Mouse (Mus musculus): ENCODE data around the gene B4galnt1.
"Not testable (repeated sequence)": the region's sequence is repeated elsewhere in the genome, so short reads cannot be mapped to it uniquely, and the experiment has no call there.

B4galnt1 gene

GRCm38 (mm10) chr10:127140971-127141370 is 24.1 kb upstream of the B4galnt1 start:
- DNase-seq (ENCODE audit: extremely low read depth, insufficient read length, low spot score): no peak

- no peak for DNase-seq (ENCODE audit: extremely low read depth, insufficient read length, low spot score)
Observed at GRCm38 (mm10) chr10:127141500-127141899, 23.5 kb upstream of the B4galnt1 start.

GRCm38 (mm10) chr10:127143228-127143627 is 21.8 kb upstream of the B4galnt1 start:
- no peak for DNase-seq (ENCODE audit: extremely low read depth, insufficient read length, low spot score)

- DNase-seq (ENCODE audit: extremely low read depth, insufficient read length, low spot score): no peak
Observed at GRCm38 (mm10) chr10:127144536-127144935, 20.5 kb upstream of the B4galnt1 start.

GRCm38 (mm10) chr10:127145303-127145702 is 19.7 kb upstream of the B4galnt1 start:
- DNase-seq (ENCODE audit: extremely low read depth, insufficient read length, low spot score): no peak

GRCm38 (mm10) chr10:127147135-127147534 is 17.9 kb upstream of the B4galnt1 start:
- no peak for DNase-seq (ENCODE audit: extremely low read depth, insufficient read length, low spot score)

GRCm38 (mm10) chr10:127150471-127150872 is 14.6 kb upstream of the B4galnt1 start:
- no peak for DNase-seq (ENCODE audit: extremely low read depth, insufficient read length, low spot score)

- DNase-seq (ENCODE audit: extremely low read depth, insufficient read length, low spot score): not testable (repeated sequence)
Observed at GRCm38 (mm10) chr10:127151233-127151632, 13.8 kb upstream of the B4galnt1 start.

GRCm38 (mm10) chr10:127152556-127152955 is 12.5 kb upstream of the B4galnt1 start:
- DNase-seq (ENCODE audit: extremely low read depth, insufficient read length, low spot score): not testable (repeated sequence)

- no peak for DNase-seq (ENCODE audit: extremely low read depth, insufficient read length, low spot score)
Observed at GRCm38 (mm10) chr10:127153323-127153722, 11.7 kb upstream of the B4galnt1 start.

- no peak for DNase-seq (ENCODE audit: extremely low read depth, insufficient read length, low spot score)
Observed at GRCm38 (mm10) chr10:127154241-127154640, 10.8 kb upstream of the B4galnt1 start.

- DNase-seq (ENCODE audit: extremely low read depth, insufficient read length, low spot score): no peak
Observed at GRCm38 (mm10) chr10:127154652-127155051, 10.4 kb upstream of the B4galnt1 start.

GRCm38 (mm10) chr10:127156089-127156488 is 8.9 kb upstream of the B4galnt1 start:
- DNase-seq (ENCODE audit: extremely low read depth, insufficient read length, low spot score): no peak

GRCm38 (mm10) chr10:127156511-127156910 is 8.5 kb upstream of the B4galnt1 start:
- DNase-seq (ENCODE audit: extremely low read depth, insufficient read length, low spot score): no peak

GRCm38 (mm10) chr10:127158471-127158870 is 6.6 kb upstream of the B4galnt1 start:
- DNase-seq (ENCODE audit: extremely low read depth, insufficient read length, low spot score): no peak

GRCm38 (mm10) chr10:127160081-127160480 is 4.9 kb upstream of the B4galnt1 start:
- no peak for DNase-seq (ENCODE audit: extremely low read depth, insufficient read length, low spot score)

GRCm38 (mm10) chr10:127160728-127161127 is 4.3 kb upstream of the B4galnt1 start:
- DNase-seq (ENCODE audit: extremely low read depth, insufficient read length, low spot score): no peak

- not testable (repeated sequence) for DNase-seq (ENCODE audit: extremely low read depth, insufficient read length, low spot score)
Observed at GRCm38 (mm10) chr10:127162771-127163261, 2.2 kb upstream of the B4galnt1 start.

GRCm38 (mm10) chr10:127164190-127164589 is 835 bp upstream of the B4galnt1 start:
- no peak for DNase-seq (ENCODE audit: extremely low read depth, insufficient read length, low spot score)

- DNase-seq (ENCODE audit: extremely low read depth, insufficient read length, low spot score): no peak
Observed at GRCm38 (mm10) chr10:127165354-127165653, 279 bp downstream of the B4galnt1 start.

- DNase-seq (ENCODE audit: extremely low read depth, insufficient read length, low spot score): peak; percentile 77
Observed at GRCm38 (mm10) chr10:127165654-127166403, 804 bp downstream of the B4galnt1 start.

GRCm38 (mm10) chr10:127166404-127166715 is 1.3 kb downstream of the B4galnt1 start:
- no peak for DNase-seq (ENCODE audit: extremely low read depth, insufficient read length, low spot score)
